Mouse (Mus musculus) forebrain, embryonic 11.5 days (tissue): ENCODE data around the gene Tmem262. TPM values are rescaled to one million over a fixed set of nuclear protein-coding genes. Genes with fewer than 3 reads are reported as not detected.

Experiments
- ATAC-seq: fragments of 200-750 bp; cut with Nextera tagmentation; replicated peaks from 2 replicates; pipeline ENCODE4 v1.8.0; 2017; ENCODE audit warnings: moderate TSS enrichment; ENCODE audit not compliant: low FRiP score
- DNase-seq: peaks from one replicate; pipeline ENCODE4 v3.0.0-alpha.2; 2017; ENCODE audit warnings: low spot score
- H3K27ac ChIP-seq: fragments of 300-500 bp; sonication (generic); 2 replicates; pipeline ENCODE4 v1.5.1; 2014; ENCODE audit warnings: low read depth, low read length
- H3K27me3 ChIP-seq: fragments of 300-500 bp; sonication (generic); 2 replicates; pipeline ENCODE4 v1.6.1; 2014; ENCODE audit warnings: mild to moderate bottlenecking, low read length, mixed read lengths; ENCODE audit not compliant: control insufficient read depth, insufficient read depth
- H3K36me3 ChIP-seq: fragments of 300-500 bp; sonication (generic); 2 replicates; pipeline ENCODE4 v1.6.1; 2014; ENCODE audit warnings: mild to moderate bottlenecking, low read length, moderate library complexity, mixed read lengths; ENCODE audit not compliant: control insufficient read depth, insufficient read depth
- H3K4me1 ChIP-seq: fragments of 300-500 bp; sonication (generic); replicated peaks from 2 replicates; pipeline ENCODE4 v1.6.1; 2014; ENCODE audit warnings: low read length, mixed read lengths; ENCODE audit not compliant: control insufficient read depth, insufficient read depth
- H3K4me2 ChIP-seq: fragments of 300-500 bp; sonication (generic); 2 replicates; pipeline ENCODE4 v1.6.1; 2014; ENCODE audit warnings: low read depth, mild to moderate bottlenecking, low read length, moderate library complexity, mixed read lengths; ENCODE audit not compliant: severe bottlenecking
- H3K4me3 ChIP-seq: fragments of 300-500 bp; sonication (generic); 2 replicates; pipeline ENCODE4 v1.5.1; 2014; ENCODE audit warnings: low read depth, low read length
- H3K9ac ChIP-seq: fragments of 300-500 bp; sonication (generic); 2 replicates; pipeline ENCODE4 v1.6.1; 2014; ENCODE audit warnings: low read length
- H3K9me3 ChIP-seq: fragments of 300-500 bp; sonication (generic); 2 replicates; pipeline ENCODE4 v1.6.1; 2016; ENCODE audit warnings: low read length, mixed read lengths; ENCODE audit not compliant: control insufficient read depth
- WGBS: fragments of 180-500 bp; shearing (Covaris S2); extraction: QIAGEN DNeasy Blood & Tissue Kit; methylation state at CpG from one replicate; pipeline ENCODE4 v1.1.7; 2014; 5-methylcytosine and 5-hydroxymethylcytosine counted together
- polyA plus RNA-seq: library from polyadenylated mRNA; unstranded; fragments of >200 nt; fragmentation: Nextera tagmentation; extraction: Ambion mirVana; gene quantifications from 2 replicates; pipeline ENCODE4 v1.2.1, GENCODE M21; 2014

Gene Tmem262
- polyA plus RNA-seq, 1 experiment from 2014 or later, result not detected

DNA sequence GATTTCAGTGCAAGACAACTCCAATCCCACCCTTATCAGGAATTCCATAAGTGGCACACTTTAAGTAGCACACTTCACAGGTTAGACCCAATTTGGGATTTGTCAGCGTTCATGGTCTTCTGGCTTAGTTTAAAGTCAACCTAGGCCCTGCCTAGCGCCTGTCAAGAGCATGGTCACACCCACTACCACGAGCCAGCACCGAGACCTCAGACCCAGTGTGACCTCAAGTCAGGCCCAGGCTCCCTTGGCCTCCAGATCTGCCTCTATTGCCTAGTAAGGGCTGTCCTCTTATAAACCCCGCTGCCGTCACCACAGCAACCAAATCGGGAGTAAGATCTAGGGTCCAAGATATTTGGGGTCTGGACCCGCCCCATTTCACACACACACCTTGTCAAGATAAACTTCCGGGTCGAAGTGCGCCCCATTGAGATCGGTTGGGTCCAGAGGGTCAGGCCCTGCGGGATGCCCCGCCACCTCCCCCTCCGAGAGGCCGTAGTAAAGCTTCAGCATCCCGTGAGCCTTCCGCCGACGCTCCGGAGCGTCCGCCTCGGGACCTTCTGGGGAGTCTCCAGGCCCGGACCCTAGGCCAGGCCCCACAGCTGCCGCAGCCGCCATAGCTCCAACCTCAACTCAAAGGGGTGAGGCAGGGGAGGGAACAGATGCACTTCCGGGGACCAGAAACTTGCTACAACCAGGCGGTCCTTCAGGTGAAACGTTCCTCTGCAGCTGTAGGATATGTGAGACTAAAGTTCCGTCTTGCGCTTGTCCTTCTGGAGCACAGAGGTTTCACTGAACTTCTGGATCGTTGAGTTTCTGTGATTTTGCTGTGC lies 3.1 kb upstream of the Tmem262 start, which contains the start of gene Vps51:
Vps51 (minus strand) TSS at position 668 of the 830 bp plus-strand sequence.
- peak within 1 kb of the TSS; percentile 69 for H3K27ac ChIP-seq
- ATAC-seq, result peak; percentile 89
- WGBS, result under 1% methylated on average over 33 of the region's 33 CpGs
- H3K4me1 ChIP-seq, result peaks cover 5% of the 10 kb centered on the region
- peak within 1 kb of the TSS; percentile 76 for H3K4me3 ChIP-seq
- H3K4me2 ChIP-seq, result peak within 1 kb of the TSS; percentile 90
- no peaks in the 10 kb centered on the region for H3K27me3 ChIP-seq
- peak within 1 kb of the TSS; percentile 86 for H3K9ac ChIP-seq
- H3K9me3 ChIP-seq, result no peaks in the 10 kb centered on the region
- H3K36me3 ChIP-seq, result no peaks in the 10 kb centered on the region; the same call in 1 of the 2 replicates
- DNase-seq, result peak; percentile 88

DNA sequence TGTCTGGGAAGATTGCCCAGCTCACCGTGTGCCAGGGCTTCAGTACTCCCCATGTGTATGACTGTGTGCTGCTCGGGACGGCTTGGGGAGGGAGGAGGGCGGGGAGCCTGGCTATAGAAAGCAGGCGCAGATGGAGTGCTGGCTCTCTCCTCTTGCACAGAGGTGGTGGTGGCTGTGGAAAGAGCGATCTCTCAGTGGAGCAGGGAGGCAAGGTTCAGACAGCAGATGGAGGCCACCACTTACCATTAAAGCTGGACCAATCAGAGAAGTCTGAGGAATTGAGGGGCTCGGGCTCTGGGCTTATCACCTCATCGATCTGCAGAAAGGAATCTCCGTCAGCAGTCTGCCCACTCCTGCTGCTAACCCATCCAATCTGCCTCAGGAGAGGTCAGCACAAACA lies 2.3 kb downstream of the Tmem262 start, which contains the start of gene Gm28374:
Gm28374 (minus strand) TSS at position 101 of the 400 bp plus-strand sequence.
- H3K4me1 ChIP-seq, result peaks cover 8% of the 10 kb centered on the region; the same call in 1 of the 2 replicates
- H3K4me2 ChIP-seq, result no peak within 1 kb of the TSS
- H3K36me3 ChIP-seq, result no peaks in the 10 kb centered on the region; the same call in 1 of the 2 replicates
- H3K9ac ChIP-seq, result no peak within 1 kb of the TSS
- 96% methylated on average over 9 of the region's 9 CpGs for WGBS
- no peaks in the 10 kb centered on the region for H3K9me3 ChIP-seq
- no peak within 1 kb of the TSS for H3K27ac ChIP-seq
- H3K4me3 ChIP-seq, result no peak within 1 kb of the TSS
- DNase-seq (no peak), ATAC-seq (no peak)
- no peaks in the 10 kb centered on the region for H3K27me3 ChIP-seq

DNA sequence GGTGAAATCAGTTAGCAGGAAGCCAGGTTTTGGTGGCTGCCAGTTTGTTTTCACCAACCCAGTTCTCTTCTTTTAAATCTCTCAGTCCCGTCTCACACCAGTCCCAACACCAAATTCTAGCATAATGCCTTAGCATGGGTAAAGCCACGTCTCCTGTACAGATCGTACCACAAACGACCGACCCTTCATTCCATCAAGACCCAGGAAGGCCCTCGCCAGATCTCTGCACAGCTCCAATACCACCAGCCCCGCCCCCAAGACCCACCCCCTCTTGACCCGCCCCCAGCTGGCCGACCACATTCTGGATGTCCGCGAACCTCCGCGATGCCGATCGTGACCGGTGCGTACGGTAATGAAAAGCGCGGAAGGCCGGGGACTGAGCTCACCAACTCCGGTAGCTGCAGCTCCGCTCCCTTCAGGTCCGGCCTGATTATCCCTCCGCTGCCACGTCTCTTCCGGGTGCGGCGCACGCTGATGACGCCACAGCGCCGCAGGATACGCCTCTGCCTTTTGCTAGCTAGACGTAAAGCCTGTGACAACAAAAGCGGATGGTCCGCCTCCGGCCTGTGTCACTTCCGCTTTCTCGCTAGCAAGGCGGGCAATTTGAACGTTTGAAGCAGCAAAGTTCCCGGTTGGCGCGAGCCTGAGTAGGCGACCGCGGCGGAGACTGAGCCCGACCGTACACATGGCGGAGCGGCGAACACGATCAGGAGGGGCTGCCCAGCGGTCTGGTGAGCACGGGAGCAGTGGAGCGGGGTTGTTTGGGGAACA lies 4.8 kb downstream of the Tmem262 start, which contains the start of the genes Zfpl1 and Cdca5:
Zfpl1 (minus strand) TSS at position 479 of the 771 bp plus-strand sequence.
Cdca5 (plus strand) TSS at position 506 of the 771 bp plus-strand sequence.
- Histone ChIP-seq H3K27ac (peak within 1 kb of the TSS; percentile 51; the same call in 1 of the 2 replicates), H3K9ac (peak within 1 kb of the TSS; percentile 61), H3K9me3 (no peaks in the 10 kb centered on the region), H3K4me3 (peak within 1 kb of the TSS; percentile 83), H3K4me1 (peaks cover 8% of the 10 kb centered on the region; the same call in 1 of the 2 replicates), H3K36me3 (no peaks in the 10 kb centered on the region; the same call in 1 of the 2 replicates), H3K27me3 (no peaks in the 10 kb centered on the region), H3K4me2 (peak within 1 kb of the TSS; percentile 93)
- ATAC-seq (peak; percentile 87), DNase-seq (peak; percentile 98)
- WGBS, result under 1% methylated on average over 58 of the region's 58 CpGs

DNA sequence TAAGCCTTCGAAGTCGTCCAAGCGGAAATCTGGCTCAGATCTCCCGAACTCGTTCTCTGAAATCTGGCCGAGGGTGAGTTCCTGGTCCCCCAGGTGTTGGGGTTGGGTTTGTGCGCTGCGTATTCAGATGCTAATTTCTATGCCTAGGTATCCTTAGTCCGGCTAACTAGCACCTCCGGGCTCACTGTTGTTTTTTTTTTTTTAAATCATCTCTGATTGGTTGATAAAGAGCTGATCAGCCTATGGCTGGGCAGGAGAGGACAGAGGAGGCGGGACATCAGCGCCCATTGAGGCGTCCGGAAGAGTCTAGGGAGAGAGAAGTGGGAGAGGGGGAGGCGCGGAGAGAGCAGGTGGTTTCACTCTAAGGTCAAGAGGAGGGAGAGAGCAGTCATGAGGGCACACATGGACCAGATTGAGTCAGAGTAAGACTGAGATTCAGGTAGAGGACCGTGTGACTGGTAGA lies 5.6 kb downstream of the Tmem262 start:
- H3K9ac ChIP-seq, result peak overlapping the region; percentile 59
- peak; percentile 82 for DNase-seq
- peak; percentile 74 for ATAC-seq
- no peaks in the 10 kb centered on the region for H3K27me3 ChIP-seq
- H3K27ac ChIP-seq, result peak overlapping the region; percentile 51; the same call in 1 of the 2 replicates
- WGBS, result under 1% methylated on average over 17 of the region's 17 CpGs
- peak overlapping the region; percentile 83 for H3K4me3 ChIP-seq
- H3K36me3 ChIP-seq, result no peaks in the 10 kb centered on the region; the same call in 1 of the 2 replicates
- H3K9me3 ChIP-seq, result no peaks in the 10 kb centered on the region
- peak overlapping the region; percentile 93 for H3K4me2 ChIP-seq
- H3K4me1 ChIP-seq, result peaks cover 8% of the 10 kb centered on the region; the same call in 1 of the 2 replicates

DNA sequence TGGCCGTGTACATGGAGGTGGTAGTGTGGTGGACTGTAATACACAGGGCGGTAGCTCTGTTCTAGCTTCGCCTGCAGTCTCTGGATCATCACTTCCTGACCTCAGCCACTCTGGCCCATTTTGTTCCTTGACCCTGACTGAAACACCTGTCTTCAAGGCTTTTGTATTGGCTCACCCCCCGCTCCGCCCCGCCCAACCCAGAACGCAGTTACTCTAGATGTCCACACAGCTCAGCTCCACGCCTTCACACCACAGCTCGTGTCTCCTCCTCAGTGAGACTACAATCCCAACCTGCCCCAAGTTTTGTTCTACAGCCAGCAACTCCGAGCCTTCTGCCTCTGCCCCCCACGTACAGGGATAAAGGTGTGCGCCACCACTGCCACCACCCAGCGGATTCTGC lies 9.0 kb downstream of the Tmem262 start:
- DNase-seq, result no peak
- Histone ChIP-seq H3K27me3 (no peaks in the 10 kb centered on the region), H3K4me3 (no peak overlapping the region), H3K4me2 (no peak overlapping the region), H3K9ac (no peak overlapping the region), H3K9me3 (no peaks in the 10 kb centered on the region), H3K36me3 (peaks cover 9% of the 10 kb centered on the region), H3K4me1 (peaks cover 7% of the 10 kb centered on the region; the same call in 1 of the 2 replicates), H3K27ac (no peak overlapping the region)
- WGBS, result 95% methylated on average over 13 of the region's 13 CpGs
- no peak for ATAC-seq

DNA sequence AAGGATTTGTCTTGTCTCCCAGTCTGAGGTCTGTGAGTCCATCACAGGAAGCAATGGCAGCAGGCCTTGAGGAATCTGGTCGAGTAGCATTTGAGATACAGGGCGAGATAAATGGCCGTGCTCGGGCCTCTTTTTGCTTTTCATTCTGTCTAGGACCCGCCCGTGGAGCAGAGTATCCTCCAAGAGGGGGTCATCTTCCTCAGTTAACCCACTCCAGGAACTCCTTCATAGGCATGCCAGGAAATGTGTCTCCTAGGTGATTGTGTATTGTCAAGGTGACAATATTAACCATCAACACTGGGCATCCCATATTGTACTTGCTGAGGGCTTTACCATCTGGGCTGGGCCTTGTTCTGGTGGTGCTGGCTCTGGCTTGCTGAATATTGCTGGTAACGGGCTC lies 14.3 kb downstream of the Tmem262 start, which contains the start of gene AC131692.1:
AC131692.1 (plus strand) TSS at position 301 of the 400 bp plus-strand sequence.
- H3K4me3 ChIP-seq, result no peak within 1 kb of the TSS
- H3K9ac ChIP-seq, result no peak within 1 kb of the TSS
- no peak for DNase-seq
- H3K36me3 ChIP-seq, result peaks cover 9% of the 10 kb centered on the region
- 86% methylated on average over 7 of the region's 7 CpGs for WGBS
- H3K27me3 ChIP-seq, result no peaks in the 10 kb centered on the region
- H3K9me3 ChIP-seq, result no peaks in the 10 kb centered on the region
- no peaks in the 10 kb centered on the region for H3K4me1 ChIP-seq
- no peak for ATAC-seq
- H3K27ac ChIP-seq, result no peak within 1 kb of the TSS
- no peak within 1 kb of the TSS for H3K4me2 ChIP-seq

DNA sequence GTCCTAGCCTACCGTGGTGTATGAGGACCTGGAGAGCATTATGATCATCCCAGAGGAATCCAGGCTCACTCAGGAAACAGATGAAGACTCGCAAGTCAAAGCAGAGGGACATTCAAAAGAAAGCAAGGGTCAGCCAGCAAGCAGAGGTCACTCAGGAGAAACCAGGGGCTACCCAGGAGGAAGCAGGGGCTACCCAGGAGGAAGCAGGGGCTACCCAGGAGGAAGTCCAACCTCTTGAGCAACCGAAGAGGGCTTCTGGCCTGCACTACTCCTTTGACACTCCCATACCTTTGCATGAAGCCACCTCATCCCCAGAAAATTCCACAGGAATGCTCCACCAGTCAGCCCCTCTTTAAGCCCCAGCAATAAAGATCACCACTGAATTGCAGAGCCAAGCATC lies 18.0 kb downstream of the Tmem262 start:
- Histone ChIP-seq H3K4me1 (no peaks in the 10 kb centered on the region), H3K9ac (no peak overlapping the region), H3K4me2 (no peak overlapping the region), H3K9me3 (no peaks in the 10 kb centered on the region), H3K4me3 (no peak overlapping the region), H3K27ac (no peak overlapping the region), H3K27me3 (no peaks in the 10 kb centered on the region), H3K36me3 (no peaks in the 10 kb centered on the region; the same call in 1 of the 2 replicates)
- no peak for ATAC-seq
- 87% methylated on average over 3 of the region's 3 CpGs for WGBS
- no peak for DNase-seq

DNA sequence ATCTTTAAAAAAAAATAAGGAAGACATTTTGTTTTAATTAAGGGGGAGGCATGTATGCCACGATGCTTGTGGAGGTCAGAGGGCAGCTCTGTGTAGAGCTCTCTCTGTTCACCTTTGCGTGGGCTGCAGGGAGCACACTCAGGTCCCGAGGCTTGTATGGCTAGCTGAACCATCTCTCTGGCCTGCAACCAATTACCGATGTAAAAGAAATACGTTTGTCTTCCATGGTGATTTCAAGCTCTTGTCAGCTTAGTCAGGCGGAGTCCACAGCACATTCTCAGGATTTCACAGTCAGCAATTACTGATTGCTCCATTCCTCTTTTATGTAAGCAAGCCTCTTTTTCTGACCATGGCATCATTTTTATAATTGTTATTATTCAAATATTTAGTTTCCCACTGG lies 21.4 kb downstream of the Tmem262 start:
- H3K36me3 ChIP-seq, result no peaks in the 10 kb centered on the region; the same call in 1 of the 2 replicates
- 70% methylated on average over 6 of the region's 6 CpGs for WGBS
- no peak overlapping the region for H3K27ac ChIP-seq
- no peaks in the 10 kb centered on the region for H3K4me1 ChIP-seq
- H3K4me3 ChIP-seq, result no peak overlapping the region
- H3K9me3 ChIP-seq, result no peaks in the 10 kb centered on the region
- DNase-seq (no peak), ATAC-seq (no peak)
- no peaks in the 10 kb centered on the region for H3K27me3 ChIP-seq
- H3K9ac ChIP-seq, result no peak overlapping the region
- no peak overlapping the region for H3K4me2 ChIP-seq
